Mouse (Mus musculus) layer of hippocampus, postnatal 10 days (tissue): Measurements from ENCODE around the gene Ino80. TPM values are rescaled to one million over a fixed set of nuclear protein-coding genes. Genes with fewer than 3 reads are reported as not detected.

Experiments used
- DNase-seq, 2 experiments: peaks; one replicate each; pipeline ENCODE4 v3.0.0; 2021; ENCODE audit warnings: low spot score in 2 of 2
- total RNA-seq, 2 experiments: library from RNA; stranded (reverse); gene quantifications; 2 replicates each; pipeline ENCODE4 v1.2.3; 2021

The Ino80 gene
- total RNA-seq, 2 experiments from 2014 or later = 19.6 to 20.2 TPM

DNA sequence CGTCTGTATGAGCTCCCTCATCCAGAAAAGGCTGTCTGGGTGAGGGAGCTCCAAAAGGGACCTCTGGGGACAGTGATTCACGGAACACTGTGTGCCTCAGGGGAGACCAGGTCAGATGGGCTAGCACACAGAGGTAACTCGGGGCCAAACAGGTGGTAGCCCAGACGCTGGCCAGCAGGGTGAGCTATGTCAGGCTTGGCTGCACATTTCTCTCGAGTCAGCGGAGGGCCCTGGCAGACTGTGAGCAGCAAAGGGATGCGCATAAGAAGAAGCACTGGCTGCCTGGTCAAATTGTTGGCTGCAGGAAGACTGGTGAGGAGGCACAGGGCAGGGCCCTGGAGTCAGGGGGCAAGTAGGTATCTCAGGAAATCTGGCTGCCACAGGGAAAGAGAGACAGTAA is 121.8 kb downstream of the Ino80 start:
- peak; percentile 25 to 32 for DNase-seq

DNA sequence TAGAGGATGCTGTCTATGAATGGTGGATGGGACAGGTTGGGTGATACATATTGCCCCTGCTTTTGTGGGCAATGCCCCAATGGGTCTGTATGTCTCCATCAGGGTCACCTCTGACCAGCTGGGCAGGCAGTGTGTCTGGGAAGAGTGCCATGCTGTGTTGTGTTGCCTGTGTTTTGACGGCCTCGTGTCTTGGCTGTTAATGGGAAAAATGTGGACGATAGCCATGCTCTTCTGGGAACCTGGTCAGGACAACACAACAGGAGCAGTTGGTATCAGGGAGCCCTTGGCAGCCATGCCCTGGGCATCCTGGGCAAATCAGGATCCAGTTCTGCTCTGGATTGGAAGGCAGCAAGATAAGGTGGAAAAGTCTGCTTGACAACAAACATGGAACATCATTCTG is 122.4 kb downstream of the Ino80 start:
- peak; percentile 54 to 60 for DNase-seq

DNA sequence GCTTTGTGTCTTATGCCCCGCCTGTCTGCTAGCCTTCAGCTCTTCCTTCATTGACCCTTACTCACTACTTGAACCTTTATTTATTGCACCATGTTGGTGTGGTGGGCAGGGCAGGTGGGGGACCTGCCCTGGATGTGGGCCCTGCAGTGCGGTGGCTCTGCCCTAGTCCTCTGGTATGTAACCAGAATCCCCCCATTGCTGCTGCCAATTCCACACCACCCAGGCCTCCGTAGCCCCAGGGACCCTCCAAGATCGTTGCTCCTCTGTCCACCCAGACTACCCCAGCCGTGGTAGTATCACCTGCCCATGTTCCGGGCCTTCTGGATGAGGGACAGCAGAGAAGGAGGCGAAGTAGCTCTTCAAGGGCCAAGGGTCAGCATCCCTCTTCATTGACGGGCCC is 123.8 kb downstream of the Ino80 start:
- no peak for DNase-seq

DNA sequence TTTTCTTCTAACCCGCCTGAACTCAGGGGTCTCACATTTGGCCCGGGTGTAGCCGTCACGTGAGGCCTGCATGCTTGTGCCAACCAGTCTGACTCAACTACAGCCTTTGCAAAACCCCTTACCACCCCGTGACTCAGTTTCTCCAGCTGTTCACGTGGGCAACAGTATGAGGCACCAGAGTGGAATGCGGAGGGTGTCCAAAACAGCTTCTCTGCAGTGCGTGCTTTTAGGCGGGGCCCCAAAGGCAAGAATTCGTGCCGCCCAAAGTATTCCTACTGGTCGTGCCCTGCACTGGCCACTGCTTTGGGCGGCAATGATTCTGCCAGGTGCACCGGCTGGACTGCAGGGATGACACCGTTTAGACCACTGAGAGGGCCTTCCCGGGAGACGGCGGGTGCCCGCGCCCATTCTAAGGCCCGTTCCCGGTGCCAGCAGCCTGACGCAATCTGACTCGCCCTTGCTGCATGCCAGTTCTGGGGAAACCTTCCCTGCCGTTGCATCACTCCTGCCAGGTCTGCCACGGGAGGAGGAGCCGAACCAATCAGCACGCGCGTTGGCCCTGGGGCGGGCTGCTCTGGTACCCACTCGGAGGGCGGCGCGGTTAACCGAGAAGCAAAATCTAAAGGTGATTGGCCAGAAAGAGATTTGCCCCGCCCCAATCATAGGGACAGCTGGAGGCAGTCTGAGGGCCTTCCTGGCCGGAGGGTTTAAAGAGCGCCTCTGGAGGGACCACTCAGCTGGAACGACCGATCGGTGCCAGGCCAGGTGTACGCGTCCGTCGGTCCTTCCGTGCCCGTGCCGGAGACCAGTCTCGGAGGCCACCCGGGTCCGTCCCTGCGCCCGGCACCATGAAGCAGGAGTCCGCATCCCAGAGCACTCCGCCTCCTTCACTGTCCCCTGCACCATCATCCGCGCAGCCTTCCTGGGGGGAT is 126.7 kb downstream of the Ino80 start, which contains the start of gene Chac1:
Chac1 (plus strand) TSS at position 675 of the 932 bp plus-strand sequence.
- DNase-seq = peak; percentile 87 to 93

DNA sequence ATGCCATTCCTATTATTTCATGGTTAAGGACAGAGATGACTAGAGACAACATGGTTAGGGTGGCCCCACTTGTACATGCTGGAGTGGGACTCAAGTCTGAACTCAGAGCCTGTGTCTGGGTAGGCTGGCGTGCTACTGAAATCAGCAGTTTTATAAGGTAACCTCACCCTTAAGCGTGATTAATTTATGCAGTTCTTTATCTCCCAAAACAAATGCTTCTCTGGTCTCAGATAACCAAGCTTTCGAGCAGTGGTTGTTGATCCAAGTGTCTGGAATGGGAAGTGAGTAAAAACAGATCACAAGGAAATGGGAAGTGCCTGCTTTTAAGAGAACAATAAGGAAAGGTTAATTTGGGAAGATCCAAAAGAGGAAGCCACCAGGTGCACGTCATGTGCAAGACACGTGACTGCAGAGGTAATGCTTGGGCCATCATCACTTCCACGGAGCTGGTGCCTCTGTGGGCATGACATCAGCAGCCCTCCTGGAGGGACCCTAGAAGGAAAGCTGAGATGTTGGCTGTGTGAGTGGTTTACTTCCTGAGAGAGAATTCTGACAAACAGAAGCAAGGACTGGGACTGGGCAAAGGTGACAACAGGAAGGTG is 132.8 kb downstream of the Ino80 start:
- no peak for DNase-seq

DNA sequence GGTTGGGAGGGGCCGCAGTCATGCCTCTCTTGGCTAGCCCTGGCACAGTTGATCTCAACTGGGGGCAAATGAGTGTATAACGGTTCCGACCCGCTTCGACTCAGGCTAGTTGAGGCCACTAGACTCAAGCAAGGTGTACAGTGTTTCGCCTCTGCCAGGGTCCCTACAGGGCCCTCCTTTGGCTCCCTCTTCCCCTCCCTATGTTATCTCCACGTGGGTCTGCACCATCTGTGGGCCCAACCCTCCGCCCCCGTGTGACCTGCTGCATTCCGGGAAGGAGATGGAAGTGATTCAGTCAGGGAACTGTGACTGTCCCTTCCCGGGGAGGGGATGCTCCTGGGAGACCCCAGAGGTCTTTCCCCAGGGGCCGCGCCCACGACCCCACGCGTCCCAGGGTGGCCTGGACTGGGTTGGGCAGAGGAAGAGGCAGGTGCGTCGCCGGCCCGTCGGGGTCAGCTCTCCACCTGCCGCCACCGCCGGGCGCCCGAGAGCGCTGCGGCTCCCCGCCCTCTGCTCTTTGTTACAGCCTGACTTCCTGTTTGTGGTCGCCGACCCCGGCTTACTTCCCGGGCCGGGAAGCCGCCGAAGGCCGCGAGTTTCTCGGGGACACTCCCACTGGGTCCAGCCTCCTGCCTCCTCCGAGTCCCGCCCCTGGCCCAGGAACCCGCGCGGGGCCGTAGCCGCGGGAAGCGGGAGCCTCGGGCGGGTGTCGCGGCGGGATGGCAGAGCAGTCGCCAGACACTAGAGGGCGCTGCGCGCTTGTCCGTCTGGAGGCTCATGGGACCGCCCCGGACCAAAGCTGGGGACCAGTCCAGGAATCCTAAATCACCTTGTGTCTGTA is 139.8 kb downstream of the Ino80 start:
- DNase-seq = peak; percentile 92 to 94

DNA sequence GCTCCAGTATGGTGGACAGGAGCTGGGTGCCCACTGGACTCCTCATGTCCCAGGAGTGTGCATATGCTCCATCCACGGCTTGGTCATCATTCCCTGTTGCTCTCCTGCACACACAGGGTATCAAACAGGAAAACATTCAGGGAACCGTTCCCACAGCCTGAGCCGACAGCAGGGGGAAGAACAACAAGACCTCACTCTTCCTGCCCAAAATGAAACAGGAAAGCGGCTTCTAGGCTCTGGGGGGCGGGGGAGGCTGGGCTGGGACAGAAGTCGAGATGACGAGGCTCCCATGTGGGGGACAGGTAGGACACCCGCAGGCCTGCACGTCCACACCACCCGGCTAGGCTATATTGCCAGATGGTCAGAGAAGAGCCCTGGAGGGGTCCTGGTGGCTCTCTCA is 141.0 kb downstream of the Ino80 start:
- no peak for DNase-seq

DNA sequence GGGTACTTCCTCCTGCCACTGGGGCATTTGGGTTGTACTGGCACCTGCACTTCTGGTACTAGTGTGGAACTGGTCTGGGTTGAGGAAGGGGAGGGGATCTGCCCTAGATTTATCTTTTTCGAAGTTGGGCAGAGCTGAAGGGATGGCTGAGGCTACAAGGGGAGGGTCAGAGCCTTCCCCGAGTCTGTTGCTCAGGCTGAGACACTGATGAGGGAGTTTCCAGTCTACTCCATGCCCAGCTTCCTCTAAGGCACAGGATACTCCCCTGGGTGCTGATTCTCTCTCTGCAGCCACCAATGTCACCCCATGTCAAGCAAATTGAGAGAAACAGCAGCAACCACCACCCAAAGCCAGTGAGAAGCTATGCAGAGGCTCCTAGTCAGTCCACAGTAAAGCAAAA is 141.5 kb downstream of the Ino80 start:
- DNase-seq = no peak

DNA sequence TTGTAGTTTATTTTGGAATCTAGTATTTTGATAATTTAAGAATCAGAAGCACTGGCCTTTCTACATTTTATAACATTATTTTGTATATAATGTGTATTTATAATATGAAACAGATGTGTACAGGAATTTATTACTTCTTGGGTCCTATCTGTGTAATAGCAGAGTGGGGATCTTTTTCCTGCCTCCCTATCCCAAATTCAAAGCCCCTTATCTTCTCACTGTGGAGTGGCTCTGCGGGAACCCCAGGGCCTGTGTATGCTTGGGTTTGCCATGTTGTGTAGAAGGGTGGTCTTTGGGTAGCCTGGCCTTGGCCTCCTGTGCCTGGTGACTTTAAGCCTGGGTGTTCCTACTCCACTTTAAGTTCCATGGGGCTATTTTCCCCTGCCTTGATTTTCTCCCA is 142.0 kb downstream of the Ino80 start:
- no peak for DNase-seq

DNA sequence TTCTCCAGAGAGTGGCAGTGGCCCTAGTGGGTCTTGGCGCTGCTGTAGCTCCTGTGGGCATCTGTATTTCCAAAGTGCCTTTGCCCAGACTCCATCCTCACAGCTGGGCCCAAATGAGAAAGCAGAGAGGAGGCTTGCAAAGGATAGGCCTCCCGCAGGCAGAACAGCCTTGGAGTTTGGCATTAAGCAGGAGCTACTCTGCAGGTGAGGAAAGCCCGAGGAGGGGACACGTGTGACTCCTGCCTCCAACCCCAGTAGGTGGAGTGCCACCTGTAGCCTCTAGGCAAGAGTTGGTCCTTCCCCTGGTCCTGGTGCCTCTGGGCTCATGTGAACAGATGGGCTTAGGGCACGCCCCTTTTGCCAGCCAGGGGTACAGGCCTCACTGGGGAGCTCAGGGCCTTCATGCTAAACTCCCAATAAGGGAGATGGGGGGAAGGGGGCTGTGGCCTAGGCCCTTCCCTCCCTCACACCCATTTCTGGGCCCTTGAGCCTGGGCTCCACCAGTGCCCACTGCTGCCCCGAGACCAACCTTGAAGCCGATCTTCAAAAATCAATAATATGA is 142.4 kb downstream of the Ino80 start:
- DNase-seq = no peak

DNA sequence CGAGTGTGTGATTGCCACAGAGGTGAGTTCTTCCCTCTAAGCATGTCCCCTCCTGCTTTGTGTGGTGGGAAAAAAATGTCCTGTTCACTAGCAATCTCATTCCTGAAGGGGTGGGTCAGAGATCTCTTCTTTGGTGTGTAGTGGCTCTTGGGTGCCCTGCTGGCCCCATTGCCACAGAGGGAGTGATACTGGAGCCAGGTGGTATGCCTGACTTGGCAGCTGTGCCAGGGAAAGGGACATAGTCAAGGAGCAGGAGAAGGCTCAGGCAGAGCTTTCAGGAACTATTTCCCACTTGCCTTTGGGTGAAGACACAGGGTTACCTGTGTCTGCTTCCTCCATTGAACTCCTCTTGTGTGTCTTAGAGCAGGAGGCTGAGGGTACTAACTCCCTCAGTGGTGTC is 143.4 kb downstream of the Ino80 start:
- peak in 1 of 2 experiments; percentile 8 for DNase-seq

DNA sequence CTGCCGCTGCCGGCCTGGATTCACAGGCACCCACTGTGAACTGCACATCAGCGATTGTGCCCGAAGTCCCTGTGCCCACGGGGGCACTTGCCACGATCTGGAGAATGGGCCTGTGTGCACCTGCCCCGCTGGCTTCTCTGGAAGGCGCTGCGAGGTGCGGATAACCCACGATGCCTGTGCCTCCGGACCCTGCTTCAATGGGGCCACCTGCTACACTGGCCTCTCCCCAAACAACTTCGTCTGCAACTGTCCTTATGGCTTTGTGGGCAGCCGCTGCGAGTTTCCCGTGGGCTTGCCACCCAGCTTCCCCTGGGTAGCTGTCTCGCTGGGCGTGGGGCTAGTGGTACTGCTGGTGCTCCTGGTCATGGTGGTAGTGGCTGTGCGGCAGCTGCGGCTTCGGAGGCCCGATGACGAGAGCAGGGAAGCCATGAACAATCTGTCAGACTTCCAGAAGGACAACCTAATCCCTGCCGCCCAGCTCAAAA is 145.3 kb downstream of the Ino80 start:
- DNase-seq = no peak

DNA sequence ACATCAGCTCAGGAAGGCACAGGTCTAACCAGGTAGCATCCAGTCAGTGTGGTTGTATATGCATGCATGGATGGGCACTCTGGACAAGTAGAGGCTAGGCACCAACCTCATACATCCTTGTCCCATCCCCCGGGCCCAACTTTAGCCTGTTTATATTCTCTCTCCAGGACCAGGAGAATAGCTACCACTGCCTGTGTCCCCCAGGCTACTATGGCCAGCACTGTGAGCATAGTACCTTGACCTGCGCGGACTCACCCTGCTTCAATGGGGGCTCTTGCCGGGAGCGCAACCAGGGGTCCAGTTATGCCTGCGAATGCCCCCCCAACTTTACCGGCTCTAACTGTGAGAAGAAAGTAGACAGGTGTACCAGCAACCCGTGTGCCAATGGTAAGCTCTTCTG is 146.7 kb downstream of the Ino80 start:
- no peak for DNase-seq

DNA sequence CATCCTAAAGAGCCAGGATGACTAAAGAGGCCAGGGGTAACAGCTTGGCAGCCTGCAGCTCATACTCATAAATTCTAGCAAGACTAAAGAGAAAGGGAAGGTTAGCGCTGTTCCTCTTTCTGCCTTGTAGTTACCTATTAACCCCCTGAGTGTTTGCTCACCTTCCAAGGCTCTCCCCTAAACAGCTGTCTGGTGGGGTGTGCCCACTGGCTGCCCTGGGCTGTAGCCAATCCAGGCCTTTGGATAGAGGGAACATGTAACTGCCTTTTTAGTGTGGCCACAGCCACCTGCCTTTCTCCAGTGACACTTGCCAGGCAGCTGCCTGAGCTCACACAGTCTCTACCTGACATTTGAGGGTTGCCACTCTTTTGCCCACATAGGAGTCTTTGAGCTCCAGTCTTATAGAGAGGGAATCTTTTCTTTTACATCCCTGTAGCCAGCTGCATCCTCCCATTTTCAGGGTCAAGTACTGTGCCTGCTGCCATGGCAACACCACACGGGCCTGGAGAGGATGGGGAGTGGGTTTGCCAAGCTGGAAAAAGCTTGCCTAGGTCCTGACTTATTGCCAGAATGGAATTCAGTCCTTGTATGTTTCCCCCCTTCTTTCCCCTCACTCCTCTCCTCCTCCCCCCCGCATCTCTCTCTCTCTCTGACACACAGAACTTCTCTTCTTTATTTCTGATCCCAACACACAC is 148.2 kb downstream of the Ino80 start:
- DNase-seq = no peak

DNA sequence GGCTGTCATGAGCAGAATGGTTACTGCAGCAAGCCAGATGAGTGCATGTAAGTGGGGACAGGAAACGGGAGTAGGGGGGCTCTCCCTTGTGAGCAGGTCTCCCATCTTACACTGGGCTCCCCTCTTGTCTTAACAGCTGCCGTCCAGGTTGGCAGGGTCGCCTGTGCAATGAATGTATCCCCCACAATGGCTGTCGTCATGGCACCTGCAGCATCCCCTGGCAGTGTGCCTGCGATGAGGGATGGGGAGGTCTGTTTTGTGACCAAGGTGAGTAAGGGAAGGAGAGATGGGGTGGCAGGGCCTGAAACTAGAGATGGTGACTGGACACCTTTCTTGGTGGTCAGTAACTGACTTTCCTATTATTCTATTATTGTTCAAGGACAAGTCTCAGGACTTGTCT is 148.9 kb downstream of the Ino80 start:
- no peak for DNase-seq

DNA sequence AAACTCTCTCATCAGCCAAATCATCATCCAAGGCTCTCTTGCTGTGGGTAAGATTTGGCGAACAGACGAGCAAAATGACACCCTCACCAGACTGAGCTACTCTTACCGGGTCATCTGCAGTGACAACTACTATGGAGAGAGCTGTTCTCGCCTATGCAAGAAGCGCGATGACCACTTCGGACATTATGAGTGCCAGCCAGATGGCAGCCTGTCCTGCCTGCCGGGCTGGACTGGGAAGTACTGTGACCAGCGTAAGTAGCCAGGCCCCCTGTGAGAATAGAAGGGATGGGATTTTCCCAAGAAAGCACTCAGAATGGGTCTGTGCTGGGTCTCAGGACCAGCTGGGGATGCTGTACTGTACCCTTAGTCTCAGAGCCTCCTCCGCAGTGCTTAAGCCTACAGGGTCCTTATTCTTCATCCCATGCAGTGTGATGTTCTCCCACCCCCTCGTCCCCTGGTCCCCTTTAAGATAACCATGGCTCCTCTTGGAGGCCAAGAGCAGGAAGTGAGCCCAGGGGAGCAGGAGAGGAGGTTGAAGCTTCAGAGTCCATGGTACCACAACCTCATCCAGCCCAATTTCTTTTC is 149.5 kb downstream of the Ino80 start:
- DNase-seq = no peak

DNA sequence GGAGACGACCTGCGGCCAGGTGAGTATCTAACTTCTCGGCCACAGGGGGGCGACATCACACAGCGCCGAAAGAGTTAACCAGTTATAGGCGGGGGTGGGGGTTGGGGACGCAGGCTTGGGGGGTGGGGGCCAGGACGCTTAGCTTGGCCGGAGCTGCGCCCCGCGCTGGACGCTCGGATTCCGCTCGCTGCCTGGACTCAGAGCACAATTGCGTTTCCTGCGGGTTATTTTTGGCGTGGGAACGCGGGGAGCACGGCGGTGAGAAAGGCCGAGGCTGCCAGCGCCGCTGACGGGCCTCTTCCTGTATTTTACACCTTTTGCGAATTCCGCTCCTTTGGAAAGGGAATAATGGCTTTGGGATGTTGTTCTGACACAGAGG is 150.4 kb downstream of the Ino80 start:
- peak in 1 of 2 experiments; percentile 62 for DNase-seq

DNA sequence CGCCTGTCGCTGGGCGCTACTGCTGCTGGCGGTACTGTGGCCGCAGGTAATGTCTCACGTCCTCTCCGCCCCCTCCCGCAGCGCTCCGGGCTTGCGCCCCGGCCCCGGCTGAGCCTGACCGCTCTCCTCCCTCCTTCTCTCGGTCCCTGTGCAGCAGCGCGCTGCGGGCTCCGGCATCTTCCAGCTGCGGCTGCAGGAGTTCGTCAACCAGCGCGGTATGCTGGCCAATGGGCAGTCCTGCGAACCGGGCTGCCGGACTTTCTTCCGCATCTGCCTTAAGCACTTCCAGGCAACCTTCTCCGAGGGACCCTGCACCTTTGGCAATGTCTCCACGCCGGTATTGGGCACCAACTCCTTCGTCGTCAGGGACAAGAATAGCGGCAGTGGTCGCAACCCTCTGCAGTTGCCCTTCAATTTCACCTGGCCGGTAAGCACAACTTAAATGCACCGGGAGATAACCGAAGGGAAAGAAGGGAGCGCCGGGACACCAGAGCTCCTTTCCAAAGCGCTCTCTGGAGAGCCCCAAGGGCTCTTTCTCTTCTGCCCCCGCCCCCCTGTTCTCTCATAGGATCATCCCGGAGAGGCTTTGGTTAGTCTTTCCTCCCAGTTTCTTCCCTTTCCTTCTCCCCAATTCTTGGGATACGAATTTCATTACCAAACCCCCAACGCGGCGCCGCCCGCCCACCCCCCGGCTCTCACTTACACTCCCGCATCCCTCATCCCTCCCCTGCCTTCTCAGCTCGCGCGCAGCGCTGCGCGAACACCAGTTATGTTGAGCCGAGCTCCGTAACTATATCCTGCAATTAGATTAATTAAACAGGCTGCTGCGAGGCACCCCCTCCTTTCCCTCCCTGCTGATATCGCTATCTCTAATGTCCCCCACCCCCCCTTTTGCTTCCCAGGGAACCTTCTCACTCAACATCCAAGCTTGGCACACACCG is 151.1 kb downstream of the Ino80 start:
- no peak for DNase-seq

DNA sequence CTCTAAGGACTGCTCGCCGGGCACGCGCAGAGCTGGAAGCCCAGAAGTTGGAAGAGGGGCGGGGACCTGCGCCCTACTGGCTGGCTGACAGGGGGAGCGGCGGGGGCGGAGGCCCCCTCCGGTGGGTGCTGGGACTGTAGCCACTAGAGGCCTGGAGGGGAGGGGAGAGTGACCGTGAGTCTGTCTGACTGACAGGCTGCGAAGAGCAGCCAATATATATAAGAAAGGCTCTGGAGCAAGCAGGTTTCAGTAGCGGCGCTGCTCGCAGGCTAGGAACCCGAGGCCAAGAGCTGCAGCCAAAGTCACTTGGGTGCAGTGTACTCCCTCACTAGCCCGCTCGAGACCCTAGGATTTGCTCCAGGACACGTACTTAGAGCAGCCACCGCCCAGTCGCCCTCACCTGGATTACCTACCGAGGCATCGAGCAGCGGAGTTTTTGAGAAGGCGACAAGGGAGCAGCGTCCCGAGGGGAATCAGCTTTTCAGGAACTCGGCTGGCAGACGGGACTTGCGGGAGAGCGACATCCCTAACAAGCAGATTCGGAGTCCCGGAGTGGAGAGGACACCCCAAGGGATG is 151.8 kb downstream of the Ino80 start, which contains the start of gene Dll4:
Dll4 (plus strand) TSS at position 217 of the 576 bp plus-strand sequence.
- peak in 1 of 2 experiments; percentile 47 for DNase-seq
